Mouse (Mus musculus): Measurements from ENCODE around the gene Dut. TPM values are rescaled to one million over a fixed set of nuclear protein-coding genes. Genes with fewer than 3 reads are reported as not detected.

Dut gene
- total RNA-seq (2014; fragmentation: Nextera tagmentation) (295 and 300 TPM in 2 replicates), total RNA-seq (2017) (188 and 215 TPM in 2 replicates)

- ATAC-seq (replicated peaks; ENCODE audit: poor library complexity, severe bottlenecking), result peak; percentile 86
Measured at GRCm38 (mm10) chr2:125247108-125247961, at the start of gene Dut. Dut (plus strand) TSS chr2:125247190.

- ATAC-seq (replicated peaks; ENCODE audit: poor library complexity, severe bottlenecking), result no peak
Measured at GRCm38 (mm10) chr2:125208894-125209596, 37.9 kb upstream of the Dut start.

GRCm38 (mm10) chr2:125211831-125212510 is 35.0 kb upstream of the Dut start:
- no peak for ATAC-seq (replicated peaks; ENCODE audit: poor library complexity, severe bottlenecking)

- ATAC-seq (replicated peaks; ENCODE audit: poor library complexity, severe bottlenecking), result peak; percentile 84
Measured at GRCm38 (mm10) chr2:125214592-125214991, 32.4 kb upstream of the Dut start.

GRCm38 (mm10) chr2:125217286-125217685 is 29.7 kb upstream of the Dut start:
- ATAC-seq (replicated peaks; ENCODE audit: poor library complexity, severe bottlenecking), result no peak; the same call in 1 of the 2 replicates

GRCm38 (mm10) chr2:125218566-125218965 is 28.4 kb upstream of the Dut start:
- no peak for ATAC-seq (replicated peaks; ENCODE audit: poor library complexity, severe bottlenecking)

- ATAC-seq (replicated peaks; ENCODE audit: poor library complexity, severe bottlenecking), result no peak
Measured at GRCm38 (mm10) chr2:125219268-125219667, 27.7 kb upstream of the Dut start.

- no peak for ATAC-seq (replicated peaks; ENCODE audit: poor library complexity, severe bottlenecking)
Measured at GRCm38 (mm10) chr2:125221673-125222072, 25.3 kb upstream of the Dut start.

GRCm38 (mm10) chr2:125228472-125229409 is 18.2 kb upstream of the Dut start:
- ATAC-seq (replicated peaks; ENCODE audit: poor library complexity, severe bottlenecking), result no peak

- ATAC-seq (replicated peaks; ENCODE audit: poor library complexity, severe bottlenecking), result no peak
Measured at GRCm38 (mm10) chr2:125232183-125232582, 14.8 kb upstream of the Dut start.

- ATAC-seq (replicated peaks; ENCODE audit: poor library complexity, severe bottlenecking), result no peak
Measured at GRCm38 (mm10) chr2:125233537-125233936, 13.5 kb upstream of the Dut start.

GRCm38 (mm10) chr2:125234049-125234448 is 12.9 kb upstream of the Dut start:
- ATAC-seq (replicated peaks; ENCODE audit: poor library complexity, severe bottlenecking), result no peak

- peak; percentile 42 for ATAC-seq (replicated peaks; ENCODE audit: poor library complexity, severe bottlenecking)
Measured at GRCm38 (mm10) chr2:125245545-125246285, 1.3 kb upstream of the Dut start.

GRCm38 (mm10) chr2:125246669-125247068 is 321 bp upstream of the Dut start:
- ATAC-seq (replicated peaks; ENCODE audit: poor library complexity, severe bottlenecking), result no peak

GRCm38 (mm10) chr2:125247962-125248235 is 909 bp downstream of the Dut start:
- ATAC-seq (replicated peaks; ENCODE audit: poor library complexity, severe bottlenecking), result no peak

GRCm38 (mm10) chr2:125248256-125248655 is 1.3 kb downstream of the Dut start:
- ATAC-seq (replicated peaks; ENCODE audit: poor library complexity, severe bottlenecking), result no peak

GRCm38 (mm10) chr2:125249339-125249738 is 2.3 kb downstream of the Dut start:
- no peak for ATAC-seq (replicated peaks; ENCODE audit: poor library complexity, severe bottlenecking)

GRCm38 (mm10) chr2:125249874-125250273 is 2.9 kb downstream of the Dut start:
- ATAC-seq (replicated peaks; ENCODE audit: poor library complexity, severe bottlenecking), result no peak

- ATAC-seq (replicated peaks; ENCODE audit: poor library complexity, severe bottlenecking), result 0 out of 2 replicates have a peak, but pooled peaks have one; percentile 13
Measured at GRCm38 (mm10) chr2:125251781-125252180, 4.8 kb downstream of the Dut start.
